Mouse (Mus musculus): ENCODE measurements around the gene Rgs19.

The Rgs19 gene

DNA sequence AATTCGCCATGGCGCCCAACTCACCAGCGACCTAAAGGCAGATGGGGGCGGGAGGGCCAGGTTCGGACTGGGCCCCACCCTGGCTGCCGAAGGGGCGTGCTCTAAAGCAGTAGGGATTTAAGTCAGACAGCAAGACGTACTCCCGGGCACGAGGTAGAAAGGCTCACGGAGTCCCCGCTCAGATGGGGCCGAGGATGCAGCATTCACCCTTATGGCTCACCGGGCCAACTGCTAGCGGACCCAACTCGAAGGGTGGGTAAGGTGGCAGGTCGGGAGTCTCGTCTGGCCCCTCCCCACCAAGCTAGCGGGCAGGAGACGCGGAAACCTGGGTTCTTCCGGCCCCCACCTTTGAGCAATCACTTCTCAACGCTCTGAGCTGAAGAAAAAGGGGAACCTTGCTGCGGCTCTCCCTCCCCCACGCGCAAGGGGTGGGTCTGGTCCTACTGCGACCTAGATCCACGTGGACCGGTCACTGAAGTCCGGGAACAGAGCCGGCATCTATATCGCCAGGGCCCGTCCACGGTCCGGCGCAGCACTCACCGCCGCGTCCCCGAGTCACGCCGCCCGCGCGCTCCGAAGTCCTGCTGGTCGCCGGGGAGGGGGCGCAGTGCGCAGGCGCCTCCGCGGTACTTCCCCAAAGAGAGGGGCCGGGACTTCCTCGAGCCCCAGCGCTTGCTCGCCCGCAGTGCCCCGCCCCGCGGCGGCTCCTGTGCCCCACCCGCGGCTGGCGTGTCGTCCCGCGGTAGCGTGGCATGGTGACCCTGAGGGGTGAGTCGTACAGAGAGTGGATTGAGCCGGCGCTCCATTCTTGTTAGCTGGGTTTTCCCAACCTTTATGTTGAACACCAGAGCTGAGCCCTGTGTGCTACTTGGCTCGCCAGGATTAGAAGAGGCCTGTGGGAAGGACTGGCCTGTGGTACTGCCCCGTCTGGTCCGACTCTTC is at the start of gene Rgs19:
Gene Rgs19, minus strand, starts transcription at position 639 of the 942 bp plus-strand sequence.
- DNase-seq = peak; percentile 93

DNA sequence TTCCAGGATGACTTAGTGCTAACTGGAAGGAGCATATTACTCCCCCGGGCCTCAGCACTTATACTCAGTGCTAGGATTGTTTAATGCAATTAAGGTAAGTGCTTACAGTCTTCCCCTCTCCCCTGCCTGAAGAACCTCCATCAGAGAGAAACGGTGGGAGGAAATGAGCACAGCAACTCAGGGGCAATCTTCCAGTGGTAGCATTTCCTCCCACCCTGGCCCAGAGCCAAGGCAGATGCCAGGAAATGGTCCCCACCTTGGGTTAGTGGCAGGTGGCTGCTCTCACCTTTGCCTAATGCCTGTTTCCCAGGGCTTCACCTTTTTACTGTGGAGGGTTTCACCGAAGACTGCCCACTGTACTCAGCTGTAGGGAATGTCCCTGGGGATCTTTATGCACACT is 36.3 kb upstream of the Rgs19 start:
- DNase-seq = no peak

GRCm38 (mm10) chr2:181727659-181728262 is 34.0 kb upstream of the Rgs19 start:
- no peak for DNase-seq

DNA sequence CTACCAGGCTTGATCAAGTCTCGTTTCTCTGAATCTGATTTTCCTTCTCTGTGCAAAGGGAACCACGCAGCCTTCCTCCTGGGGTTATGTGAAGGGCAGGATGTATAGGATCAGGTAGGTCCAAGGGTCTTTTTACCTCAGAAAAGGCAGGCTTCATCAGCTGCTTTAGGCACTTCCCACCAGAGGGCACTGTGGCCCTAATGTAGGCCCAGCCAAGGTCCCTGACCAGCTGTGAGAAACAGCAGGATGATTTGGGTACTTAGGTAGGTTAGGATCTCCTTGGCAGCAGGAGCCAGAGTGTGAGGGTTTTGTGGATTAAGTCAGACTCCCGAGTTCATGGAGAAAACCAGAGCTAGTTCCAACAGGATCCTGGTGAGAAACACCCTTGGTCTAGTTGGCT is 28.4 kb upstream of the Rgs19 start:
- DNase-seq = no peak

DNA sequence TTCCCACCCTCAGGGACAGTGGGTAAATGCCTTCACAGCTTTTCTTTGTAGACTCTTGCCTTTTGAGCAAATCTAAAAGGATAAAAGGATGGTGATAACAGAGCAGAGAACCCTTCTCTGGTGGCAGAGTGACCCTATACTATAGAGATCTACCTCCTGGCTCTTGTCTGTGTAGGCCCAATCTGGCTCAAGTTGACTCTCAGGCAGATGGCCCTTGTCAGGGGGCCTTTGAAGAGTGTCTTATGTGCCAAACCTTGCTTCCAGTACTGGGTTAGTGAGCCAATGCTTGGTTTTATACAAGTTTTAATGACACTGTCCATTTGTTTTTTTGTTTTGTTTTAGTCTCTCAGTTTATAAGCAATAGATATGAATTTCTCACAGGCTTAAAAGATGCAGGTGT is 27.4 kb upstream of the Rgs19 start:
- DNase-seq = no peak

DNA sequence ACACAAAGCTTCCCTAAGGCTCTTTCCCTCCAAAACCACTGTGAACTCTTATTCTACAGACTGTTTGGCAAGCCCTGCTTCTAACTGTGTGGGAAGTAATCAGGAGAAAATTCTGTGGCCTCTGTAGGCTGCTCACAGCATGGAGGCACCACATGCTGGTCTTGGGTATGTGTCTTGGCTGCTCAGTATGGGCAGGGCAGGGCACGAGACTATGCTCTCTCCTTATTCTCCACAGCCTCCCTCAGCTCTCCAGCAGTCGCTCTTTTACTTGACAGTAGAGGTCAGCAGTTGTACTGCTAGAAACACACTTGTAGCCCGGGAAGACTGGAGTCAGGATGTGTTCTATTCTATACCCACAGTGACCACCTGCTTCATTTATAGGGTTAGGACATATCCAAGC is 26.3 kb upstream of the Rgs19 start:
- no peak for DNase-seq

- DNase-seq = no peak
Observed at GRCm38 (mm10) chr2:181716991-181717390, 23.2 kb upstream of the Rgs19 start.

DNA sequence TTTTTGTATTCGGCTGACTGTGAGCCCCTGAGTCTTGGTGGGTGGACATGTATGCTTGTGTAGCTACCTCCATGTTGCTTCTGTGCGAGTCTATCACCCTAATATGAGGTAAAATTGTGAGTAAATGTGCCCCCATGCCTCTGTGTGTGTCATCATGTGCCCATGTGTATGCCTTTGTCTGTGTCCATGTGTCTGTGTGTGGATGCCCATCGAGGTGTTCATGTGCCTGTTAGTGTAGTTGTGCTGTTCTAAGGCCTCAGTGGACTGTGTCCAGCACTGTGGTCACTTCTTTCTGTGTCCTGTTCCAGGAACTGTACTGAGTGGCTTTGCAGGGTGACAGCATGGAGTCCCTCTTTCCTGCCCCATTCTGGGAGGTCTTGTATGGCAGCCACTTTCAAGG is 21.6 kb upstream of the Rgs19 start:
- DNase-seq = no peak

DNA sequence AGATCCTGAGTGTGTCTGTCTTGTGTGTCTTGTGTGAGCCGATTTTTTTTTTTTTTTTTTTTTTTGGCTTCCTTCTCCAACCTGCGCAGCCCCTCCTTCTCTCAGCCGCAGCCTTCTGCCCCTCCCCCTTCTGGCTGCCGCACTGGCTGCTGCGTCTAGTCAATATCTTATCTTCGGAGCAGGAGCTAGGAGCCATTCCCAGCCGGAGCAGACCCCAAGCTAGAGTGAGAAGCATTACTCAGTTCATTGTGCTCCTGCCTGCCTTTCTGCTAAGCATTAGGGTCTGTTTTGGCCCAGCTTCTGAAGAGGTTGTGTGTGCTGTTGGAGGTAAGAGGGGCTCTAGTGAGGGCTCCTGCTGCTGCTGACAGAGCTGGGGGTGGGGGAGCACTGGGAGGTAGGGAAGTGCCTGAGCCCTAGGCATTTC is 21.1 kb upstream of the Rgs19 start, which contains the start of gene Oprl1:
Gene Oprl1, plus strand, starts transcription at position 114 of the 424 bp plus-strand sequence.
- DNase-seq = no peak

DNA sequence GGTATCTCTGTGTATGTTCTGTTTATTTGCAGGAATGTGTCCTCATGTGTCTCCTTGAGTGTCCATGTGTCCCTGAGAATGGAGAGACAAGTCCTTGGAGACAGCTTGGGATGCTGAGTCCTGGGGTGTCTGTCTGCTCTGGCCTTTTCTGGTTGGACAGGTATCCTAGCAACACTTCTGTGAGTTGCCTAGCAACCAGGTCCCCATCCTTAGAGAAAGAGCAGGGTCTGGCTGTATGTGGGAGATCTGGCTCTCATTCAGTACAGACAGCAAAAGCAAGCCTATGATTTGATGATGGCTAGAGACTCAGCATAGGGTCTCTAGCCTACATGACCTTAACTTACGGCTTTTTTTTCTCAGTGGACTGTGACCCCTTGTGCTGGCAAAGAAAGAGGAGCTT is 20.0 kb upstream of the Rgs19 start:
- no peak for DNase-seq

- DNase-seq = peak; percentile 66 to 67
Observed at GRCm38 (mm10) chr2:181706668-181707067, 12.9 kb upstream of the Rgs19 start.

- peak; percentile 52 to 59 for DNase-seq
Observed at GRCm38 (mm10) chr2:181698241-181698640, 4.5 kb upstream of the Rgs19 start, which contains the start of gene Lkaaear1. Gene Lkaaear1 (minus strand): TSS chr2:181698442.

DNA sequence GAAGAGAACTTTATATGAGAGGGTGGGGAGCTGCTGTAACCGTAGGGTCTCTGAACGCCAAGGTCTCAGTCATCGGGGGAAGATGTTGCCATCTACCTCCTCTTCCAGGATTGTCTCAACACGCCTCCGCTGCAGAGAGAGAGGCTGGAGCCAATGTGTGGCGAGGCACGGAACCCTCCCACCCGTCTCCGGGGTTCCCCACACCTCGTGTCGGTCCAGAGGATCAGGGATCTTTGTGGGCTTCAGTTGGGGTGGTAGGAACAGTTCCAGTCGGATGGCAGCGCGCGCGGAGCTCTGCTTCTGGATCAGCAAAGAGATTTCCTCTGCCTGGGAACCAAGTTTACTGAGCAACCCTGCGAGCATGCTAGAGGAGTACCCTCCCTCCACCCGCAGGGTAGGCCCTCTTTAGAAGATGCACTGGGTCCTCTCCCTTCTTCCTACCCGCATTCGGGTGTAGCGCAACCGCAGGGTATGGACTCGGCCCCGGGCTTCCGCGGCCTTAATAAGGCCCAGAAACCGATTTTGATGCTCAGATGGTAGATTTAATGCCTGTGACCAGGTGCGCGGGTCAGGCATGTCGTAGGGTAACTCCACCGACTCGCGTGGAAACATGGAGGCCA is 3.1 kb upstream of the Rgs19 start:
- no peak for DNase-seq

GRCm38 (mm10) chr2:181695776-181696175 is 2.0 kb upstream of the Rgs19 start:
- DNase-seq = no peak

DNA sequence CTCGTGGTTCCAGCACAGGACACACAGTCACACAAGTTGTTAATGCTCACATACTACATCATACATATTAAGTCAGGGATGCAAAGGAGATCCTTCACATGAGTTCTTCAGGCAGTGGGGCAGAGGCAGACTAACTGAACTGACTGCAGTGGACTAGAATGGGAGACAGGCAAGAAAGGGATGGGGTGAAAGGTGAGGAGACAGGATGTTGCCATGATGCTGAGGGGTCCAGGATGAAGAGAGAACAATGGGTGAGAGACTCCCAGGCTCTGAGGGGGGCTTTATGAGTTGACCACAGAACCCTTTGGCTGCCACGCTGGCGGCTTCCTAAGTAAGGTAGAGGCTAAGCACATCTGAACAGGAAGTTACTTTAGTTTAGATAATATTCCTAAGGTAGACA is 804 bp upstream of the Rgs19 start:
- DNase-seq = no peak

- no peak for DNase-seq
Observed at GRCm38 (mm10) chr2:181692304-181692703, 1.5 kb downstream of the Rgs19 start.

DNA sequence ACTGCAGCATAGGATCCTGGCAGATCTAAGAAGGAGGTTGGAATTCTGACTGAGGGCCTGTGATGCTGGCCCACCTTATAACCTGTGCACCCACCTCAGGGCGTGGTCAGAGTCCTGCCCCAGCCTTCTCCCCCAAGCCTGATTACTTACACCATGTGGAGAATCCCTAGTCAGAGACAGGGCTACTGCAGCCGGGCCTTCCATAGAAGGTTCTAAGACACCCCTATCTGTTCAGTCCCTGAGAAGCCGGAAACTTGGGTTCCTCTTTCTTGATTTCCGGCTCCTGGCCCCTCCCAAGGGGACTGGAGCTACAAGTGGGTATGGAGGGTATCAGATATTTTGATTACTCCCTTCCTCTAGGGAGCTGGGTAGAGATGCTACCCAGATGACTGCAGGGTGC is 2.2 kb downstream of the Rgs19 start:
- DNase-seq = peak; percentile 58 to 61

DNA sequence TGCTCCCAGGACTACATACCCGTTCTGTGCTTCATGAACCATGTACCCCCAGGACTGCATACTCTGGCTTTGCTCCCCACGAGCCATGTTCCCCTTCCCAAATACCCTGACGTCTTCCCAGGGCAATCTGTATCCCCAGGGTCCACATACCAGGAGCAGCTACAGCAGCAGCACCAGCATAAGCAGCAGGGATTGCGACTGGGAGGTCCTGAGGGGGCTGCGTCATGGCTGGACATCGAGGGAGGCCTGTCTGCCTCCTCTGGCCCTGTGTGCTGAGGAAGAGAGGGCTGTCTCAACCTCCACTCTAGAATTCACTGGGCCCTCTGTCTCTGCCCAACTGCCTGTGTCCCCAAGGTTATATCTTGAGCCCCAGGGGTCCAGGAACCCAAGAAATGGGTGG is 2.7 kb downstream of the Rgs19 start:
- DNase-seq = no peak

GRCm38 (mm10) chr2:181689466-181690160 is 4.2 kb downstream of the Rgs19 start:
- DNase-seq = no peak

GRCm38 (mm10) chr2:181687586-181687985 is 6.2 kb downstream of the Rgs19 start:
- no peak for DNase-seq

DNA sequence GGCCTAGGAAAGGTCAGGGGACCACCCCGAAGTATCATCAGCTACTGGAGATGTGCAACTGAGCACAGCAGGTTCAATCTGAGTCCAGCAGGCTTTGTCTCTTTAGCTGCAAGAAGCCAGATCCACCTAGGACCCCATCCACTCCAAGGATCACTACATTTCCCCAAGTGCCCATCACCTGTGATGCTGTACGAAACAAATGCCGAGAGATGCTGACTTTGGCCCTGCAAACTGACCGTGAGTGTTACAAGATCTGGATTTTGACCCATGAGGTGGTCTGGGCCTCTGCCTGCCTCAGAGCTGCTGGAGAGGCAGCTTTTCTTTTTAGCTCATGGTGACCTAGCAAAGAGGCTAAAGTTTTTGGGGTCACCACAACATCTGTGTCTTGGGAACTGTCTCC is 8.1 kb downstream of the Rgs19 start:
- no peak for DNase-seq

GRCm38 (mm10) chr2:181684713-181685112 is 9.1 kb downstream of the Rgs19 start:
- no peak for DNase-seq

DNA sequence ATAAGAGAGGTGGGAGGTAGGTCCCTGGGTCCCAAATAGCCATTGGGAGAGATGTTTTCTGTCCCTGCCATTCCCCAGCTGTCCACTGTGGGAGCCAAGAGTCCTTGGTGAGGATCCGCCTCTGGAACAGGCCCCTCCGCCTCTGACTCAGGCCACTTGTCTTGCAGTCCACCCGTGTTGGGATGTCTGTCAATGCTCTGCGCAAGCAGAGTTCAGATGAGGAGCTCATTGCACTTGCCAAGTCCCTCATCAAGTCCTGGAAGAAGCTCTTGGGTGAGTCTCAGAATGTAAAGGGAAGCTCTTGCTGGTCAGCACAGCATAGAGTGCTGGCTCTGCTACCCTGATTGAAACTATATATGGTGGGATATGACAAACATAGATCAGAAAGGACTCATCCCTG is 10.4 kb downstream of the Rgs19 start:
- DNase-seq = no peak
